Mouse (Mus musculus) B cell, adult 2 months (primary cell): Measurements from ENCODE around the gene Agrp.

Experiments used
- DNase-seq, 2 experiments: peaks; one replicate each; pipeline ENCODE4 v3.0.0; 2022

Agrp gene

GRCm38 (mm10) chr8:105546384-105547350, 90.5 kb downstream of the Agrp start:
- no peak for DNase-seq

DNA sequence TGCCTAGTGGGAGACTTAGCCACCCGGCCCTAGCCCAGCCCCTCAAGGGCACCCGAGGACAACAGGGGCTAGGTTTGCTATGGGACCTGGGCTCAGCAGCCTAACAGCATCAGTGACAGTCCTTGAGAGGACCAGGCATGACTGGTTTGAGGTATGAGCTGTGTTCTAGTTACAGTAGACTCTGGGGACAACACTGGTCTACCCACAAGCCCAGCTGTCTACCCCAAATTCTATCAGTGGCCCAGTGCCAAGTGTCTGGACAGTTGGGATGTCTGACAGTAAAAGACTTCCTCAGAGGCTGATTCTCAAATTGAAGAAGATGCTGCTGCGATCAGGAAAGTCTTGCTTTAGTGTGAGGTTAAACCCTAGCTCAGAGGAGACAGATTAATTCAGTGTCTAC, 91.9 kb downstream of the Agrp start:
- no peak for DNase-seq

DNA sequence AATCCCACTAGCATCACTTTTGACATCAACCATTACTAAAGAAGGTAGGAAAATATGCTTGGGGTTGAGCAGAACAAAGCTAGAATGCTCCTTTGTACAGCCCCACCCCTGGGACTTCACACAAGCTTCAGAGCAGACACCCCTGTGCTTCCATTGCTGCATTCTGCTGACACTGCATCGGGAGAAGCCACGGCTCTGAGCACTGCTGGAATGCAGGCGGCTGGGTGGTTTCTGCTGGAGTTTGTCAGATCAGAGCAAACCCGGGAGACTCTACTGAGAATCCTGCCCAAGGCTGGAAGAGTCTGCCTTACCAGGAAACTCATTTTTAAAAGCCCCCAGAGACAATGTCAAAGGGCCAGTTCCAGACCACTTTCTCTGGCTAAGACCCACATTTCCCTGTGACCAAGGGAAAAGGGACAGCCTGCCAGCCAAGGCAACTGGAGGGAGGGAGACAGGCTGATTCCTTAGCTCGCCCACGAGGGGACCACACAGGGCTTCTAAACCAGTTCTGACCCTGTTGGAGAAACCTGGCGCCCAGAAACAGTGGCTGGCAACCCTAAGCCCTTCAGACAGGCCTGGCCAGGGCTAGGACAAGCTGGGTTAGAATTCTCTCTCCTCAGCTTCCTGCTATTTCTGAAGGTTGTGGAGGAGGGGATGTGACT, 92.5 kb downstream of the Agrp start:
- DNase-seq, result no peak

- DNase-seq, result no peak
Measured at GRCm38 (mm10) chr8:105543703-105544102, 93.5 kb downstream of the Agrp start.

DNA sequence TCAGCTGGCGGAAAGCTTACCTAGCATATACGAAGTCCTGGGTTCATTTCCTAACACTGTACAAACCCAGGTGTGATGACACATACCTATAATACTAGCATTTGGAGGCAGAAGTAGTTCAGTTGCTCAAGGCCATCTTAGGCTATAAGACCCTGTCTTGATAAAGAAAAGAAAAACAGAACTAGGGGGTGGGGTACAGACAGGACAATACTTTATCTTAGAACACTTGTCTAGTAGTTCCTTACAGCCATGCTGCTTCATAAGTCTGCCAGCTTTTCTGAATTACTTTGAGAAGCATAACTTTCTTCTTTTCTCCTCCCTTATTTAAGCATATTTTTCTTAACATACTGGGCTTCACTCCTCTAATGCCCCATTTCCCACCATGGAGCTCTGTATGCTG, 94.4 kb downstream of the Agrp start:
- no peak for DNase-seq

- no peak for DNase-seq
Measured at GRCm38 (mm10) chr8:105542032-105542656, 95.0 kb downstream of the Agrp start.

GRCm38 (mm10) chr8:105538940-105539339, 98.3 kb downstream of the Agrp start:
- no peak for DNase-seq

DNA sequence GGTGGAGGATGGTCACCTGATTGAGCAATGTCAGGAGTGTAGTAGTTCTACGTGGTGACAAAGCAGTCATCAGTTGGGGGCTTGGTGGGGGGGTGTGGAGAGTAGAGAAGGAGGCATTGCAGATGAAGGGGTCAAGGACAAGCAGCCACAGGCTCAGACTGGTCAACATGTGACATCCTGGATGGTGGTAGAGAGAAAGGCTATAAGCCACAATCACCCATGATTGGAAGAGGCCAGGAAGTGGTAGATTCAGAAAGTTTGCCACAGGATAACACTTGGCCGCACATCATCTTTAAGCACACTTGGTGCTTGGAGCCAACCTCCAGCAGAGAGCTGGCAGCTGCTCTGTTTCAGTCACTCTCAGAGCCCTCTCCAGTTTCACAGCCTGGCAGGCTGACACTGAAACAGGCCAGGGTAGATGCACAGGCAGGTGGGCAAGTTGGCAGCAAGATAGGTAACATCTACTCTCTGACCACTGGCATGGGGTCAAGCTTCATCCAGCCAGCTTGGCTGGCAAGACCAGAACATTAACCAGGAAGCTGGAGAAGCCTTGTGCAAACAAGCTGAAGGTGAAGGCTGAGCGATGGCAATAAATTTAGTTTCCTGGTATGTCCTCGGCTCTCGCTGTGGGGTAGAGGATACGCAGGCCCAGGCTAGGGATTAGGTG, 100.0 kb downstream of the Agrp start:
- DNase-seq, result no peak

DNA sequence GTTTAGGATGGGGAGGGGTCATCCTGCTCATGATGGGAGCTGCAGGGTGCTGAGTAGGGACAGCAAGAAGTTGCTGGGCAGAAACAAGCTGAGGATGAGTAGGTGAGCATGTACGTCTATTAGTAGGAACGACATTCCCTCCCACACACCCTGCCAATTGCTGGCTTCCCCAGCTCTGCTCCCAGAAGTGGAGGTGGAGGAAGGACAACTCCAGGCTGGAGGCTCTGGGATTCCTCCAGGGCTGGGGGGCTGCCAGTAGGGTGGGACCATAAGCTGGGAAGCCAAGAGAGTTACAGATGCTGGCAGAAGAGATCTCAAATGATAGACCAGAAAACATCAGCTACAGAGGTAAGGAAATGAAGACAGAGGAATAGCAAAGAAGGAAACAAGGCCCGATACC, 100.6 kb downstream of the Agrp start:
- no peak for DNase-seq

DNA sequence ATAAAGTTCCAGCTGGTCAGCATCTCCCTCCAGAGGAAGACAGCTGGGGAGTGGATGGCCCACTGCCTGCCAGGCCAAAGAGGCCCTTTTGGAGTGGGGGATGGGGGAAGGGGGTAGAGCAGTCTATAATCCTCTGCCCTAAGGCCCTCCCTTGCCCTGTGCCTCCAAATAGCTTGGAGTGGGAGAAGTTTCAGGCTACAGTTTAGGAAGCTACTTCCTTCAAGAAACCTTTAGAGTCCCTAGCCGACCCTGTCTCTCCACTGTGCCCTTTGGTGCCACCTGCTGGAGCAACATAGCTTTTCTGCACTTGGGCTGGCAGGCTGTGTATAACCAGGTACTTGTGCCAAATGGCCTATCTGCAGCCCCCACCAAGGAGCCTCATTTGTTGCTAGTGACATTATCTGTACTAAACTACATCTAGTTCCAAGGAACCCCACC, 103.3 kb downstream of the Agrp start:
- peak; percentile 75 to 77 for DNase-seq

- no peak for DNase-seq
Measured at GRCm38 (mm10) chr8:105533439-105533838, 103.8 kb downstream of the Agrp start.

GRCm38 (mm10) chr8:105531774-105532173, 105.4 kb downstream of the Agrp start:
- DNase-seq, result peak; percentile 68 to 70

DNA sequence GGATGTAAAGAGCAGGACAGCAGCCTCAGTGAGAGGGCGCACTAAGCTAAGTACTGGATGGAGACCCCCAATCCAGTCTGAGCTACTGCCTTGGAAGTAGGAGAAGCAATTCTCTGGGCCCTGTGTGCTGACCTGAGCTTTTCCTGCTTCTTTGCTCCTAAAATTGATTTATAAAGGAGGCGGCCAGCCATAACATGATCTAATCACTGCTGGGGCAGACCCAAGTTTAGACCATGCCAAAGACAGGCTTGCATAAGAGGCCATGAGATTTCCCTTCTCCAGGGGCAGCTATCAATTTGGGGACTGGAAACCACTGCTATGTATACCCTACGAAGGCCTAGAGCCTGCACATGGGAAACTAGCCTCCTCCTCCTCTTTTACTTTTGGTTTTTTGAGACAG, 107.9 kb downstream of the Agrp start:
- no peak for DNase-seq

DNA sequence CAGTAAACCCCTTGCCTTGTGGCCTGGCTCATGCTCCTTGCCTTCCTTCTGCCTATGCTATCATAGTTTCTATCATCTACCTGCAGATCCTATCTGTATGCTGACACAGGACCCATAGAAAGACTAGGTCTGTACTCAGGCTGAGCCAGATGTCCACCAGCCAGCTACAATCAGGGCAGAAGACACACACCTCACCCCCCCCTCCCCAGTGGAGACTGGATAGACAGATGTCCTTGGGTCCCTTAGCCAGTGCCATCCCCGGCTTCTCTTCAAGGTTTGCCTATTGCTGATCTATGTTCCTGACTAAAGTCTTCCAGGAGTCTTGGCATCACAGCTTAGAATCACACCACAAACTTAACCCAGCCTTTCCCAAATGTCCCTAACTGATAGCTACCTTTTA, 109.0 kb downstream of the Agrp start:
- DNase-seq, result no peak

DNA sequence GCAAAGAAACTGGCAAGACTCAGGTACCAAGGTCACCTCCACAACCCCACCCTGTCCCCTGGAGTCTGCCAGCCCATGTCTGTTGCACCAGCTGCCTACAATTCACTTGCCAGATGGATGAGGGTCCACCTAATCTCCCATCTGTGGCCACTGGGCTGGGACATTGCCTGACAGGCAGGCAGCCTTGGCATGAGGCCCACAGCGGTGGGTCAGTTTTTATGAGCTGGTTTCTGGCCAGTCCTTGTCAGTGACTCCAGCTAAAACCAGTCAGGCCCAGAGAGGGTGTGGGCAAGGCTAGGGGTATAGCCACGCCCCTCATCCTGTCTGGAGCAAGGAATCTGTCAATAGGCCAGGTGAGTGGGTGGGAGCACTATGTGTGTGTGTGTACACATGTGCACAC, 110.1 kb downstream of the Agrp start:
- no peak for DNase-seq

GRCm38 (mm10) chr8:105522890-105523289, 114.3 kb downstream of the Agrp start:
- DNase-seq, result no peak

GRCm38 (mm10) chr8:105521995-105522769, 115.0 kb downstream of the Agrp start:
- DNase-seq, result no peak

DNA sequence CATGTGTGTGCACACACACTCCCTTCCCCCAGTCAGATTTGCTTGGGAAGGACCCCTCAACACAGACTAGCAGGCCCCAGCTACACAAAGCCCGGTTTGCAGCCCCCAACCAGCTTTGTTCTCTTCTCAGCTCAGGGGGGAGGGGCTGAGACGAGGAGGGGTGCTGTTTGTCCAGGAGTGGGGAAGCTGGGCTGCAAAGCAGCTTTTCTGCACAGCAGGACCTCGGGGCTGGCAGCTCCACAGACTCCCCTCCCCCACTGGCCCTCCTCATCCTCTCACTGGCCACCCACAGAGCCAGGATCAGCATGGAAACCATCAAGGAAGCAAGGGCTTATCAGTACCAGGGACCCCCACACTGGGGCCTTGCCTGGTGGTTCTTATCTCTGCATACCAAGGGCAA, 116.1 kb downstream of the Agrp start:
- DNase-seq, result no peak

DNA sequence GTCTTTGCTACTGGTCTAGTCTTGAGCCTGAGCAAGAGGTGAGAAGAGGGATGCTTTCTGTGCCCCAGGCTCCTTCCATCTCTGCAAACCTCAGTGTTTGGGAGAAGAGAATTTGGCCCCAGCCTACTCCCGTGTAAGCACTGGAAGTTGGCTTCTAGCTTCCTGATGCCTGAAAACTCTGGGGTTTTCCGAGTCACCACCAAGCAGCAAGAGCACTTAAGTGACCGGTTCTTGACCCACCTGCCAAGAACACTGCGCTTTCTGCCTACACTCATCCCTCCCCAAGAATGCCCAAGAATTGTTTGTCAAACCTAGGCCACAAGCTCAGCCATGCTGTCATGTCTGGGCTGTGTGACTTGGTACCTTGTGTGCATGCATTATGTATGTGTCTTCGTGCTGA, 116.7 kb downstream of the Agrp start:
- DNase-seq, result no peak

DNA sequence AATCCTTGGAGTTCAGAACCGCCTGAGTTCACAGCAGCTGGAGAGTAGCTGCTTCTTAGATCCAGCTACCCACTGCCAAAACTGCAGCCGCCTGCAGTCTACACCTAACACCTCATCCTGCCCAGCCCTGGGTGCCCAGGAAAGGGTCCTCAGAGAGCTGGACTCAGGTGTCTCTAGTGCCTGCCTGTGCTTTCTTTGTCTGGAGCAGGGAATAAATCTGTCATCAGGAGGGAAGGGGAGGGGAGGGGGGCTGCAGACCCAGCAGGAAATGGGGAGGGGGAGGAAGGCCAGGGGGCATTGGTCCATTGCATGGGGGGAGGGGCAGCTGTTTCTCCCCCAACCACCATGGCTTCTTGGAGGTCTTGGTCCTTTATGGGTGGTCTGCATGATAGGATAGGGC, 117.6 kb downstream of the Agrp start:
- no peak for DNase-seq

DNA sequence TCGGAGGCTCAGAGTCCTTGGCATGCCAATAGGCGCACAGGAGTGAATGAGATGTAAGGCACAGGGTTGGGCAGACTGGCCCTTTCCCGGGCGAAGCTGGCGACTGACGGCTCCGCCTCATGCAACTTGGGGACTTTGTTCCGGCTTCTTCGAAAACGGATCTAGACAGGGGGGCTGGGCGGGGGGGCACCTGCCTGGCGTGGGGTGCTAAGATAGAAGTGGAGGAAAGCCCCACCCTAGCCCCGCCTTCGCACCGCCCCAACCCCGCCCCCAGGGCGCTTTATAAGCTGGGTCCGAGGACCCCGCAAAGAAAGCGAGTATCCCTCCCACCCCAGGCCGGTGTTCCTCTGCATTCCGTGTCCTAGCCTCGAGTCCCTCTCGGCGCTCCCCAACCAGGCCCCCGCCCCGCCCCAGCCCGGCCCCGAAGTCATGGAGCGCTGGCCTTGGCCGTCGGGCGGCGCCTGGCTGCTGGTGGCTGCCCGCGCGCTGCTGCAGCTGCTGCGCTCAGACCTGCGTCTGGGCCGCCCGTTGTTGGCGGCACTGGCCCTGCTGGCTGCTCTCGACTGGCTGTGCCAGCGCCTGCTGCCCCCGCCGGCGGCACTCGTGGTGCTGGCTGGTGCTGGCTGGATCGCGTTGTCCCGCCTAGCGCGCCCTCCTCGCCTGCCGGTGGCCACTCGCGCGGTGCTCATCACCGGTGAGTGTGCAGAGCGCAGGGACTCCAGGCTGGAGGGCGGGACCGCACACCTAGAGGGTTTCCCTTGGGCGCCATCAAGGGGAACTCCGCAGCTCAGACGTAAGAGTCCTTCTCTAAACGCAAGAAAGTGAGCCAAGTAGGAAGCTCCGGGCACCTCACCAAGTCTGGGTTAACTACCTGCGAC, 118.5 kb downstream of the Agrp start, which contains the start of gene Hsd11b2:
Gene Hsd11b2 (plus strand): TSS at position 320 of the 878 bp plus-strand sequence.
- peak; percentile 79 to 81 for DNase-seq
